Mouse (Mus musculus) heart, embryonic 14.5 days (tissue): Measurements from ENCODE around the gene Polr2g. TPM values are rescaled to one million over a fixed set of nuclear protein-coding genes. Genes with fewer than 3 reads are reported as not detected.

Source experiments
- ATAC-seq: fragments of 200-750 bp; cut with Nextera tagmentation; 2 replicates; pipeline ENCODE4 v1.8.0; 2017; ENCODE audit warnings: low read depth, moderate TSS enrichment; ENCODE audit not compliant: insufficient number of reproducible peaks, insufficient read depth, low FRiP score
- H3K27ac ChIP-seq, 2 experiments: fragments of 200-500 bp in 1 of 2; fragments of 300-500 bp in 1 of 2; sonication (generic) in 1 of 2; replicated peaks in 1 of 2; 2 replicates each; pipeline ENCODE4 v1.5.1; 2012 to 2014; ENCODE audit warnings: low read depth in 2 of 2, low read length in 2 of 2, control low read depth in 1 of 2, mild to moderate bottlenecking in 1 of 2, mixed read lengths in 1 of 2; ENCODE audit not compliant: control insufficient read depth in 1 of 2, insufficient read depth in 1 of 2
- H3K27me3 ChIP-seq: fragments of 300-500 bp; sonication (generic); 2 replicates; pipeline ENCODE4 v1.6.1; 2014; ENCODE audit warnings: mild to moderate bottlenecking, low read length, control low read depth; ENCODE audit not compliant: control insufficient read depth, insufficient read depth
- H3K36me3 ChIP-seq: fragments of 300-500 bp; sonication (generic); 2 replicates; pipeline ENCODE4 v1.6.1; 2014; ENCODE audit warnings: mild to moderate bottlenecking, control low read depth, low read length, mixed read lengths; ENCODE audit not compliant: control insufficient read depth, insufficient read depth
- H3K4me1 ChIP-seq, 2 experiments: fragments of 200-500 bp in 1 of 2; fragments of 300-500 bp in 1 of 2; sonication (generic) in 1 of 2; 2 replicates each; pipeline ENCODE4 v1.6.1; 2012 to 2014; ENCODE audit warnings: low read length in 2 of 2, control low read depth in 1 of 2, mixed read lengths in 1 of 2; ENCODE audit not compliant: control insufficient read depth in 2 of 2, insufficient read depth in 2 of 2
- H3K4me2 ChIP-seq: fragments of 300-500 bp; sonication (generic); 2 replicates; pipeline ENCODE4 v1.6.1; 2014; ENCODE audit warnings: mild to moderate bottlenecking, low read length
- H3K4me3 ChIP-seq, 2 experiments: fragments of 200-500 bp in 1 of 2; fragments of 300-500 bp in 1 of 2; sonication (generic) in 1 of 2; 2 replicates each; pipeline ENCODE4 v1.5.1; 2012 to 2014; ENCODE audit warnings: low read length in 2 of 2, mild to moderate bottlenecking in 2 of 2, control low read depth in 1 of 2, low read depth in 1 of 2, moderate library complexity in 1 of 2; ENCODE audit not compliant: control insufficient read depth in 1 of 2, insufficient read depth in 1 of 2
- H3K9ac ChIP-seq: fragments of 300-500 bp; sonication (generic); 2 replicates; pipeline ENCODE4 v1.6.1; 2014; ENCODE audit warnings: mild to moderate bottlenecking, low read length
- H3K9me3 ChIP-seq: fragments of 300-500 bp; sonication (generic); 2 replicates; pipeline ENCODE4 v1.6.1; 2016; ENCODE audit warnings: low read length, control low read depth; ENCODE audit not compliant: control insufficient read depth
- WGBS: fragments of 180-500 bp; shearing (Covaris S2); extraction: QIAGEN DNeasy Blood & Tissue Kit; methylation state at CpG from one replicate; pipeline ENCODE4 v1.1.7; 2014; 5-methylcytosine and 5-hydroxymethylcytosine counted together
- polyA plus RNA-seq: library from polyadenylated mRNA; unstranded; fragments of >200 nt; fragmentation: Nextera tagmentation; extraction: Ambion mirVana; gene quantifications from 2 replicates; pipeline ENCODE4 v1.2.1, GENCODE M21; 2014

The Polr2g gene
- polyA plus RNA-seq, result 128 and 146 TPM in 2 replicates

DNA sequence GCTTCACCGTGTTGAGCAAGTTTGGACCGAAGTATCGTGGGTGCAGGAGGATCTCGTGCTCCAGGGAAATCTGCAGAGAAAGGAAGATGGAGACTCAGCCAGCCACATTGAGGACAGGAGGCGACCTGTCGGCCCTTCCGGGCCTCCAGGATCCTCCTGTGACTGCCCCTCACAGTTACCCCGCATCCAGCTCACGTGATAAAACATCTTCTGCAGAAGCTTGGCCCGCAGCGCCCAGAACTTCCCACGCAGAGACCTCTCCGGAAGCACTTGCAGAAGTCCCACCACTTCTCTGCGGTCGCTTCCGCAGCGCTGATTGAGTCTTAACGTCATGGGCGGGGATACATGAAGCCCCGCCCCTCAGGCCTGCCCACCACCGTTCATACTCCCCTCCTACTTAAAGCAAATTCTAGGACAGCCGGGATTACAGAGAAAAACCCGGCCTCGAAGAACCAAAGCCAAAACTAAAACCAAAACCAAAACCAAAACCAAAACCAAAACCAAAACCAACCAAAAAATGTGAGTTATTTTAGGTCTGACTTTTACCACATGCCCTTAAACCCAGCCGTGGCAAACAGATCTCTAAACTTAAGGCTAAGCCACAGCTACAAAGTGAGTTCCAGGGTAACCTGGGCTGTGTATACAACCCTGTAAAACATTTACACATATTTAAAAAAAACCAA, at the start of gene Polr2g:
Gene Polr2g, minus strand, starts transcription at position 314 of the 683 bp plus-strand sequence.
- 1% methylated on average over 25 of the region's 25 CpGs for WGBS
- H3K4me3 ChIP-seq, result peak within 1 kb of the TSS; percentile 51 to 78

DNA sequence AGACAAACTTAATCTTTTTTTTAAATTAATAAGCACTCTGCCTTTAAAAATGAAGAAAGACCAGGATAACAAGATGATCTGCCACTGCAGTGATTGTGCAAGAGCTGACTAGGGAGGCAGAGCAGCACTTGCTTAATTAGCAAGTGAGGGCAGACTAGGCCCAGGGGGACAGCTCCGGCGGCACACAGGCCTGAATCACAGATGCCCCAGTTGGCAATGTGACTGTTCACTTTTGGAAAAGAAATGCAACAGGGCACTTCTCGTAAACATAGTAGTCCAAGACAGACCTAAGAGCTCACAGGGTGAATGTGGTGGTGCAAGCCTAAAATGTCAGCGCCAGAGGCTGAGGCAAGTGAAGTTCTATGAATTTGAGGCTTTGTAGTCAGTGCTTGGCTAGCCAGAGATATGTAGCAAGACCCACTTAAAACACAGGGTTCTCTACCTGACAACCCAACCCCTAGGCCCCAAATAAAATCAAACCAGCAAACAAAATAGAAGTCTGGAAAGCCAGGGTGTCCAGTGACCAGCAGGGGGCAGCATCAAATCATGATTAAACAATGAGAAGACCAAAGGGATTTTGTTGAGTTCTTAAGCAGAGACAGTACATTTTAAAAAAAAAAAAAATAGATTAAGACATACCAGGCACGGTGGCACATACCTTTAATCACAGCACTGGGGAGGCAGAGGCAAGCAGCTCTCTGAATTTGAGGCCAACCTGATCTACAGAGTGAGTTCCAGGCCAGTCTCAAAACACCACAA, 46.2 kb upstream of the Polr2g start:
- no peak for ATAC-seq
- no peak overlapping the region for H3K4me3 ChIP-seq
- peaks cover 56% of the 10 kb centered on the region for H3K36me3 ChIP-seq
- no peaks in the 10 kb centered on the region for H3K27me3 ChIP-seq
- H3K27ac ChIP-seq, result no peak overlapping the region
- H3K4me1 ChIP-seq, result peaks cover 7 to 11% of the 10 kb centered on the region in 2 experiments; a peak in 3 of 4 replicates
- 58% methylated on average over 5 of the region's 5 CpGs for WGBS
- no peaks in the 10 kb centered on the region for H3K9me3 ChIP-seq
- no peak overlapping the region for H3K4me2 ChIP-seq
- H3K9ac ChIP-seq, result no peak overlapping the region

More for the DNA sequence above, at the start of gene Polr2g:
- H3K27me3 ChIP-seq, result no peaks in the 10 kb centered on the region
- peaks cover 35% of the 10 kb centered on the region for H3K36me3 ChIP-seq
- H3K4me1 ChIP-seq, result peaks cover 8 to 12% of the 10 kb centered on the region in 2 experiments
- ATAC-seq, result peak; percentile 77
- no peaks in the 10 kb centered on the region for H3K9me3 ChIP-seq
- H3K9ac ChIP-seq, result peak within 1 kb of the TSS; percentile 70
- peak within 1 kb of the TSS; percentile 39 to 66 for H3K27ac ChIP-seq
- peak within 1 kb of the TSS; percentile 82 for H3K4me2 ChIP-seq

GRCm38 (mm10) chr19:8842961-8843360, 44.6 kb upstream of the Polr2g start:
- Histone ChIP-seq H3K27me3 (no peaks in the 10 kb centered on the region), H3K4me3 (no peak overlapping the region), H3K9ac (no peak overlapping the region; the same call in 1 of the 2 replicates), H3K9me3 (no peaks in the 10 kb centered on the region), H3K36me3 (peaks cover 48% of the 10 kb centered on the region), H3K4me2 (no peak overlapping the region), H3K27ac (no peak overlapping the region), H3K4me1 (peaks cover 20 to 27% of the 10 kb centered on the region in 2 experiments)
- ATAC-seq, result no peak
- WGBS, result 89% methylated on average over 6 of the region's 6 CpGs

DNA sequence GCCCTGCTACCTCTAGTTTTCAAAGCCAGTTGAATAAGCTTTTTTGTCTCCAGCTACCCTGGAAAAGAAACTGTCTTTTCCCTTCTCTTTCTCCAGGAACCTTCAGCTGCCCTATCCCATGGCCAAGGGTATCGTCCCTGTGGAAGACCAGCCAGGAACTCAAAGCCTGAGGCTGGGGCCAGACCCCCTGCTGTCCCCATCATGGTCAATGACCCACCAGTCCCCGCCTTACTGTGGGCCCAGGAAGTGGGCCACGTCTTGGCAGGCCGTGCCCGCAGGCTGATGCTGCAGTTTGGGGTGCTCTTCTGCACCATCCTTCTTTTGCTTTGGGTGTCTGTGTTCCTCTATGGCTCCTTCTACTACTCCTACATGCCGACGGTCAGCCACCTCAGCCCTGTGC, 42.6 kb upstream of the Polr2g start:
- no peaks in the 10 kb centered on the region for H3K9me3 ChIP-seq

GRCm38 (mm10) chr19:8839908-8840791, 41.8 kb upstream of the Polr2g start:
- Histone ChIP-seq H3K9me3 (no peaks in the 10 kb centered on the region), H3K9ac (peak overlapping the region; percentile 77), H3K36me3 (peaks cover 31% of the 10 kb centered on the region), H3K27ac (no peak overlapping the region), H3K4me3 (peak overlapping the region; percentile 51 to 53), H3K4me1 (peaks cover 20 to 30% of the 10 kb centered on the region in 2 experiments), H3K27me3 (no peaks in the 10 kb centered on the region), H3K4me2 (peak overlapping the region; percentile 83)
- WGBS, result 25% methylated on average over 29 of the region's 29 CpGs
- ATAC-seq, result peak; percentile 42; the same call in 1 of the 2 replicates

More for the DNA sequence above, 42.6 kb upstream of the Polr2g start:
- peak overlapping the region; percentile 77 for H3K9ac ChIP-seq
- H3K4me2 ChIP-seq, result peak overlapping the region; percentile 83
- H3K4me1 ChIP-seq, result peaks cover 20 to 30% of the 10 kb centered on the region in 2 experiments
- 88% methylated on average over 7 of the region's 7 CpGs for WGBS
- no peak for ATAC-seq
- no peak overlapping the region for H3K27ac ChIP-seq
- H3K4me3 ChIP-seq, result peak overlapping the region; percentile 51 to 53; a peak in 3 of 4 replicates
- peaks cover 31% of the 10 kb centered on the region for H3K36me3 ChIP-seq
- no peaks in the 10 kb centered on the region for H3K27me3 ChIP-seq

- H3K4me1 ChIP-seq, result peaks cover 20 to 30% of the 10 kb centered on the region in 2 experiments
- H3K9ac ChIP-seq, result peak within 1 kb of the TSS; percentile 79
- no peaks in the 10 kb centered on the region for H3K27me3 ChIP-seq
- peak within 1 kb of the TSS; percentile 50 to 63 for H3K4me3 ChIP-seq
- WGBS, result 62% methylated on average over 11 of the region's 11 CpGs
- H3K27ac ChIP-seq, result peak within 1 kb of the TSS; percentile 92 to 93
- H3K36me3 ChIP-seq, result peaks cover 37% of the 10 kb centered on the region
- no peak for ATAC-seq
- H3K4me2 ChIP-seq, result peak within 1 kb of the TSS; percentile 83
- H3K9me3 ChIP-seq, result no peaks in the 10 kb centered on the region
Observed at GRCm38 (mm10) chr19:8839103-8839907, 40.9 kb upstream of the Polr2g start, which contains the start of gene Gng3. Gng3 (minus strand) TSS chr19:8839194.
